Mouse (Mus musculus) olfactory bulb, adult 2 months (tissue): ENCODE data around the gene Fam240a. TPM values are rescaled to one million over a fixed set of nuclear protein-coding genes. Genes with fewer than 3 reads are reported as not detected.

Experiments
- H3K27ac ChIP-seq: fragments of 200-500 bp; 2 replicates; pipeline ENCODE4 v1.5.1; 2012; ENCODE audit warnings: low read depth, low read length; ENCODE audit not compliant: insufficient read depth
- H3K4me1 ChIP-seq: fragments of 200-500 bp; 2 replicates; pipeline ENCODE4 v1.6.1; 2012; ENCODE audit warnings: low read length; ENCODE audit not compliant: control insufficient read depth, insufficient read depth
- H3K4me3 ChIP-seq: fragments of 200-500 bp; 2 replicates; pipeline ENCODE4 v1.5.1; 2012; ENCODE audit warnings: mild to moderate bottlenecking, low read depth, low read length, moderate library complexity; ENCODE audit not compliant: insufficient read depth
- CTCF ChIP-seq: fragments of 200-500 bp; IDR thresholded peaks from 2 replicates; pipeline ENCODE4 v1.5.1; 2012; ENCODE audit warnings: low read depth, mild to moderate bottlenecking, low read length, moderate library complexity; ENCODE audit not compliant: insufficient read depth
- POLR2A ChIP-seq: fragments of 200-500 bp; IDR thresholded peaks from 2 replicates; pipeline ENCODE4 v1.6.1; 2012; ENCODE audit warnings: mild to moderate bottlenecking, low read depth, low read length, moderate library complexity; ENCODE audit not compliant: insufficient read depth
- WGBS: fragments of 180-500 bp; shearing (Covaris S2); methylation state at CpG from one replicate; pipeline ENCODE4 v1.1.7; 2018; 5-methylcytosine and 5-hydroxymethylcytosine counted together
- polyA plus RNA-seq: library from polyadenylated mRNA; stranded (reverse); fragments of >200 nt; gene quantifications from 2 replicates; pipeline ENCODE4 v1.2.4, GENCODE M21; 2012; ENCODE audit warnings: low replicate concordance; ENCODE audit not compliant: missing spikeins, insufficient read depth, insufficient read length

Gene Fam240a
- polyA plus RNA-seq, 1 experiment, result not detected

DNA sequence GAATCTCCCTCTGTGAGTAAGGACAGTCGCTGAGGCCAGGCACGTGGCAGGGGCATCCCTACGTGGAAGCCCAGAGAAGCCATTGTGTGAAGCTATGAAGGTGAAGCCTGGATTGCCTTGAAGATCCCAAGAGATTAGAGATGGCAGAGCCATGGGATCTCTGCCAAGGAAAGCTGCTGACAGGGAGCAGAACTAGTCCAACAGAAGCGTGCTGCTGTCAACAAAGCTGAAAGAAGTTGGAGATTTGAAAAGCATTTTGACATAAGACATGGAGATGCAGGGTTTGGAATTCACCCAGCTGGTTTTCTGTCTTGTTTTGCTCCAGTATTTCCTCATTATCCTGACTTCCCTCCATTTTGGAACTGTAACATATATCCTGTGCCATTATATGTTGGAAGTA, 14.4 kb downstream of the Fam240a start:
- 84% methylated on average over 4 of the region's 4 CpGs for WGBS
- H3K4me3 ChIP-seq, result no peak overlapping the region
- H3K4me1 ChIP-seq, result no peaks in the 10 kb centered on the region
- H3K27ac ChIP-seq, result no peak overlapping the region
- TF ChIP-seq POLR2A (no peak), CTCF (no peak)

DNA sequence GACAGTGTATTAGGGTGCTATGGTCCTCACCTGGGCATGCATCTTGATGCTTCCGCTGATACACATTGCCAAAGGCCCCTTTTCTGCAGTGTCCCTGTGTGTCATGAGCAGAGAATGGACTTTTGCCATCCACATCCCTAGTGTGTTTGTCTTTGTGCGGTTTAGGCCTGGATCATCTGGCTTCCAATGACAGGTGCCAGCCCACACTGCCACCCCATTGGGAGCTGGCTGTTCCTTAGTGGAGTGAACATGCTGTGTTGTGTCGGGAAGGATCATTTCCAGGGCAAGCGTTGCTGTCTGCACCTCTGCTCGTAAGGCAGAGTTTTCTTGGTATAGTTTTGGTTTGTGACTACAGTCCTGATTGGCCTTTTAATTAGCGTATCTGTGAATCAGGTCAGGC, 15.5 kb downstream of the Fam240a start:
- H3K4me3 ChIP-seq, result no peak overlapping the region
- H3K4me1 ChIP-seq, result peaks cover 4% of the 10 kb centered on the region
- WGBS, result 85% methylated on average over 6 of the region's 6 CpGs
- no peak overlapping the region for H3K27ac ChIP-seq
- no peak for TF ChIP-seq POLR2A
- no peak for TF ChIP-seq CTCF

- no peak overlapping the region for H3K4me3 ChIP-seq
- WGBS, result 67% methylated on average over 10 of the region's 10 CpGs
- peaks cover 7% of the 10 kb centered on the region for H3K4me1 ChIP-seq
- no peak overlapping the region for H3K27ac ChIP-seq
- TF ChIP-seq POLR2A (no peak), CTCF (no peak)
Observed at GRCm38 (mm10) chr9:110899451-110900008, 17.1 kb downstream of the Fam240a start.

- TF ChIP-seq CTCF (no peak), POLR2A (no peak)
- peaks cover 7% of the 10 kb centered on the region for H3K4me1 ChIP-seq
Observed at GRCm38 (mm10) chr9:110896595-110896994, 20.1 kb downstream of the Fam240a start.

DNA sequence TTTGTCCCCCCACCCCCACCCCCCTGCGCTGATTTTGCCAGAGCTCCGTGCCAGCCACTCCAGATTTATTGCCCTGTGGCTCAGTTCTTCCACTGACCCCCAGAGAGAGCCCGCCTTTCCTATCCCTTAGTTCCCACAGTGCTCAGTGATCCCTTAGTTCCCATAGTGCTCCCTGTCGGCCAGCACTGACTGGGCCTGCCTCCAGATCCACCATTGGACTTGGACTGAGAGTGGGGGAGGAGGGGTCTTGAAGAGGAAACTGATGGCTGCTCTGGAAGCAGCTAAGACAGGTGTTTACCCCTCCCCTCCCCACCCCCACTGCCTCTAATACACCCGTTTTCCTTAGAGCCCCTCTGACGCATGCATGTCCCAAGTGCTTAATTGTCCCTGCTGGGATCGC, 20.7 kb downstream of the Fam240a start:
- H3K4me3 ChIP-seq, result no peak overlapping the region
- 35% methylated on average over 7 of the region's 7 CpGs for WGBS

More at GRCm38 (mm10) chr9:110896595-110896994, 20.1 kb downstream of the Fam240a start:
- H3K27ac ChIP-seq, result no peak overlapping the region
- 26% methylated on average over 6 of the region's 6 CpGs for WGBS
- no peak overlapping the region for H3K4me3 ChIP-seq

GRCm38 (mm10) chr9:110895507-110895906, 21.2 kb downstream of the Fam240a start:
- WGBS, result 61% methylated on average over 5 of the region's 5 CpGs
- Histone ChIP-seq H3K4me1 (peaks cover 7% of the 10 kb centered on the region), H3K27ac (no peak overlapping the region), H3K4me3 (no peak overlapping the region)
- TF ChIP-seq CTCF, result no peak
- no peak for TF ChIP-seq POLR2A

More for the DNA sequence above, 20.7 kb downstream of the Fam240a start:
- H3K4me1 ChIP-seq, result peaks cover 7% of the 10 kb centered on the region
- H3K27ac ChIP-seq, result no peak overlapping the region
- TF ChIP-seq POLR2A (no peak), CTCF (no peak)

GRCm38 (mm10) chr9:110893429-110893828, 23.2 kb downstream of the Fam240a start:
- WGBS, result 93% methylated on average over 10 of the region's 10 CpGs
- TF ChIP-seq CTCF (no peak), POLR2A (no peak)

GRCm38 (mm10) chr9:110892552-110892951, 24.1 kb downstream of the Fam240a start:
- Histone ChIP-seq H3K27ac (no peak overlapping the region), H3K4me3 (no peak overlapping the region), H3K4me1 (peaks cover 10% of the 10 kb centered on the region)
- WGBS, result 92% methylated on average over 3 of the region's 3 CpGs
- no peak for TF ChIP-seq POLR2A
- no peak for TF ChIP-seq CTCF

More at GRCm38 (mm10) chr9:110893429-110893828, 23.2 kb downstream of the Fam240a start:
- no peak overlapping the region for H3K4me3 ChIP-seq
- H3K27ac ChIP-seq, result no peak overlapping the region
- H3K4me1 ChIP-seq, result peaks cover 7% of the 10 kb centered on the region

DNA sequence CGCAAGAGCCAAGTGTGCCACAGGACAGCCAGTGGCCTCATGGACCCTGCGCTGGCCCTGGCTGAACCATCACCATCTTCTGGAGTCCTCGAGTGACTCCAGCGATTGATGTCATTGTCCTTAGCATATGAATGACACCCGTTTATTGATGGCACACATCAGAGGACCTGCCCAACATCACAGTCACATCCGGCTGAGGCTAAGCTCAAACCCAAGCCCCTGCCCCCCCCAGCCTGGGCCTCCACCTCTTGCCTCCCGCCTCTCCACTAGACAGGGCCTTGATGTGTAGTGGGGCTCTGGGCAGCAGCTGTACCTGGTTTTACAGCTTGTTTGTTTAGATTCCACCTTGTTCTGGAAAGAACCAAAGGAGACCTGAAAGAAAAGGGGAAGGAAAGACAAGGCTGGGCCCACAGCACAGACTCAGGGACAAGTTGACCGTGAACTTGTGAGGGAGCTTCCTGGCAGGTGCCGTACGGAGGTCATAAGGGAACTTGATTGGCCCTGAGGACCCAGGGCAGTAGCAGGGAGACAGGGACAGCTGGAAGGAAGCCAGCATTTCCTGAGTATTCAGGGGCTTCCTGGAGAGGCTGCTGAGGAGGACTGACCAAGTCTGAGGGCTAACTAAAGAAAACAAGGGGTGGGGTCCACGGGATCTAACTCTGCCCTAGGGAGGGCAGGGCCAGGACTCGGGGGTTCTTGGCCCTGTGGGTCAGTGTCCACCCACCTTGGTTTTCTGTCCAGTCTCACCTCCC, 25.4 kb downstream of the Fam240a start:
- Histone ChIP-seq H3K4me3 (no peak overlapping the region), H3K4me1 (peaks cover 7% of the 10 kb centered on the region), H3K27ac (no peak overlapping the region)
- WGBS, result 86% methylated on average over 12 of the region's 12 CpGs
- TF ChIP-seq CTCF (no peak), POLR2A (no peak)
